Mouse (Mus musculus) thymus, postnatal 4 days (tissue): Measurements from ENCODE around the gene Fbln2.

Experiments
- DNase-seq: peaks from one replicate; pipeline ENCODE4 v3.0.0; 2021

The Fbln2 gene

DNA sequence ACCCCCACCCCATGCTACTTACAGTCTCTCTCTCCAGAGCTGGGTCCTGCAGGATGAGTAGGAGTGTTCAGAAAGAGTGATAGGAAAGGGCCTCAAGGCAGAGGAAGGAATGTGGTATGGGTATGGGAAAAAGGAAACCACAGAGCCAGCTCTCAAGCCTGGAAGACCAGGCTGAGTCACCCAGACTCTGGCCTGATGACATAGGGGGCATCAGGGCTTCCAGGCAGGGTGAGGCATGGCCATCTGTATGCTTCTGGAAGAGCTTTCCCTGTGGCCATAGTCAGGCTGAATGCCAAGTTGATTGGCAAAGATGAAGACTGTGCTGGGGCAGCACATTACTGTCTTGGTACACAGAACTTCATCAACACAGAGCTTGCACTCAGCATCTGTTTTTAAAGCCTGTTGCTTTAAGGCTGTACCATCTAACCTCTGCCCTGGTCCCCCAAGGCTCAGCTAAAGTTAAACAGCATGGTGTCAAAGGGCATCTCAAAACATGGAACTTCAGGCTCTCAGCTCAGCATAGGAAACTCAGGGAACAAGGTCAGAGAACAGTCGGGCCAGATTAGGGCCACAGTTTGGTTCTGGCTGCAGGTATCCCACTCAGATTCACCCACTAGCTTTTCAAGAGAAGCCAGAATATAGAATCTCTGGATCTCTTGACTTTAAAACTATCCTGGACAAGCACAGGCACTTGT lies 19.3 kb upstream of the Fbln2 start:
- no peak for DNase-seq

DNA sequence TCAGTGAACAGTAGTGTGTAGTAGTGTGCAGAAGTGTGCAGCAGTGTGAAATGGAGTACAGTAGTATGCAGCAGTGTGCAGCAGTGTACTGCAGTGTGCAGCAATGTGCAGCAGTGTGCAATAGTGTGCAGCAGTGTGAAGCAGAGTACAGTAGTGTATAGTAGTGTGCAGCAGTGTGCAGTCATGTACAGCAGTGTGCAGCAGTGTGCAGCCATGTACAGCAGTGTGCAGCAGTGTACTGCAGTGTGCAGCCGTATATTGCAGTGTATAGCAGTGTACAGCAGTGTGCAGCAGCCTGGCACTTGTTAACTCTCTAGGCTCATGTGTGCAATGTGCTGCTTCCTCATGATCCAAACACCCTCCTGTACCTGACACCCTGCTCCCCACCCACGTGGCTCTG lies 13.8 kb upstream of the Fbln2 start:
- DNase-seq = no peak

DNA sequence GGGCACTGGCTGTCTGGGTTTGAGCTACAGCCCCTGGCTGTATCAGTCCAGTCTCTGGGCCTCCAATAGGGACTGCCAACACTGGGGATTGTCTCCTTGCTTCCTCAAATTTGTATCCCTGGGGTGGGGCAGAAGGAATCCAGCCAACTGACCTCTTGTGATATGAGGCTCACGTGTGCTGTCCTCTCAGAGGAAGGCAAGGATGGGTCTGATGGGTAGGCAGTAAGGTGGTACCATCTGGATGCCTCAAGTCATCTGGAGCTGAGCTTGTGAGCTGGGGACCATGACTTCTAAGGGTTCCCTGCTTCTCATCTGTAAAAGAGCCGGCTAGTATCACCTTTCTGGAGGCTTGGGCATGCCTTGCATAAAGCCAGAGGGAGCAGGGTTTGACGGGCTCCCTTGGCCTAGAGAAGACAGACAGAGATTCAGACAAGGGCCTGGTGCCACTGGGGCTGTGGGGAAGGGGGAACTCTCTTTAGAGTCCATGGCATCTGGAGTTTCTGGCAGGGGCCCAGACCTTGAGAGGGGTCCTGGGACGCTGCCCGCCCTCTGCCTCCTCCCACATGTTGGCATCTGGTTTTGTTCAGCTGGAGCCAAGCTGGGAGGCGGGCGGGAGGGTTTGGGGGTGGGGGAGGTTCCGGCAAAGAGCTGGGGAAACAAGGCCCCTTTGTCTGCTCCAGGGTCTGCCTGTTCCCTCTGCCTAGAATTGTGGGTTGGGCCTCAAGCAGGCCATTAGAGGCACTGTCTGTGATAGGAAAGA lies 11.6 kb upstream of the Fbln2 start:
- no peak for DNase-seq

DNA sequence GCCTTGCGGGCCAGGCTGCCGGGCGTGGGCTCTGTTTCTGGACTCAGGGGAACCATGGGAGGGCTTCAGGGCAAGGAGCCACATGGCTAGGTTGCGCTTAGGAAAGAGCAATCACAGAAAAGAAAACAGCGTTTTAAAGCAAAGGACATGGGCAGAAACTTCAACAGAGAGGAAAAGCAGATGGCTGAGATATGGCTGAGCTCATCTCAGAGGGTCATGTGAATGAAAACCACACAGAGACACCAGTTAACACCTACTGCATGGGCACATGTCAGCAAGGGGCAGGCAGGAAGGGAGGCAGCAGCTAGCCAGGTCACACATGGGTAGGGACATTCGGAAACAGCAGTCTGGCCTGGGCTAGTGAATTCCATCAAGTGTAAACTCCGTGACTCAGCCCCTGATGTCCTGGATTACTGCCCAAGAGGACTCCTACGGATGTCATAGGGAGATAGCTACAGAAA lies 10.3 kb upstream of the Fbln2 start:
- no peak for DNase-seq

DNA sequence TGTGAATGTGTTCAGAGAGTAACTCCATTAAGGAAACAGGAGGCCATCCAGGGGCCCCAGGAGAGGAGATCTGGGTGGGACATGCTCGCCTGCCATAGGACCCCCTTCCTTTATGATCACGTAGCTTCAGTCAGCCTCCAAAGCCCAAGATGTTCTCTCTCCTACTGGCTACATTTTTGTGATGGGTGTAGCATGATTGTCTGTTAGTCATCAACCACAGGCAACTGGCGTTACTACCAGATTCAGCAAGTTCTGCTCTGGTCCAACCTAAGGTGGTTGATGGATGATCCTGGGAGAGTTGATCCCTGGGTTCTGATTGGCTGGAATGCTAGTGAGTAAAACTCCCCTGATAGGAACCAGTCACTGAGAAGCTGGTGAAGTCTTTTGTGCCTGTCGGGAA lies 9.7 kb upstream of the Fbln2 start:
- no peak for DNase-seq

DNA sequence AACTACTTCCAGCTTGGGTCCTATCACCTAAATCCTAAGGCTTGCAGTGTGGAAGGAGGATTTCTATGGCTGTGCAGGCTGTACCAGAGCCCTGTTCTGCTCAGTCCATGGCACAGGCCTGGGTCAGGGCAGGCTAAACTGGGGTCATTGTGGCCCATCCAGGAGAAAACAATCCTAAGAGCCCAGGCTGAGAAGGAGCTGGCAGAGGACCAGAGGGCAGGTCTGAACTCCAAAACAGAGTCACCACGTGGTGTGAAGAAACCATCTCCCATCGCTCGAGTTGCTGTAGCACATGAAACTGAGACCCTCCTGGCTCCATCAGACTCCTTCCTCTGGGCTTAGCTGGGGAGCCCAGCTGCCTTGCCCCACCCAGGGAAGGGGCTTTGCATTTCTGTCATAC lies 6.9 kb upstream of the Fbln2 start:
- no peak for DNase-seq

DNA sequence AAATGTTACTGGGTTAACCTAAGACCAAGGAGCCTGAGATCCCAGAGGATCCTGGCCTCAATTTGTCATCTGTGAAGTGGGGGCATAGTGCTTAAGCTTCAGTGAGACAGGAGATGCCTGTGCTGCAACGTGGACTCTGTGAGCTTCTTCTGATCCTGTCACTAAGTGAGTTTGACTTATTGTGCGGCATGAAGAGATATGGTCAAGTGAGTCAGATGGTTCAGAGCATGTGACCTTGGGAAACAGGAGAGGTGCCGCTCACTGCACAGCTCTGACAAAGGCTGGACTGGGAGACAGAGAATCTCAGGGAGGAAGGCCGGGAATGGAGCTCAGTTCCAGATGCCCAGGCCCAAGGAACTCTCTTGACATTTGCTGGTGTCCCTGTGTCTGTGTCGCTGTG lies 6.5 kb upstream of the Fbln2 start:
- DNase-seq = no peak

DNA sequence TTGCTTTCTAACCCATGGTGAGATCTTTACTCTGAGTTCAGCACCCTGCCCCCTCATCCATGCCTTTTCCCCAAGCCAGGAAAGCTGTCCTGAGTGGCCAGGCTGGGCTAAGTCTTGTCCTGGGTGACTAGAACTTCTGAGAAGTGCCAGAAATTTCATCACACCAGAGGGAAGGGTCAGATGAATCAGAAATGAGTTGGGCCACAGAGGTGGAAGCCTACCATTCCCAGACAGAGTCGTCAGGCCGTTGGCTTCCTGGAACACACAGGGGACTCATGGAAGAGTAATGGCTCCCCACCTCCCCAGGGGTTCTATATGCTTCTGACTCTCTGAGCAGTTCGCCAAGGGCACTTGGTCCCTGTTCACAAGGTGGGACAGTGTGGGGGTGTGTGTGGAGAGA lies 4.8 kb upstream of the Fbln2 start:
- DNase-seq = no peak

DNA sequence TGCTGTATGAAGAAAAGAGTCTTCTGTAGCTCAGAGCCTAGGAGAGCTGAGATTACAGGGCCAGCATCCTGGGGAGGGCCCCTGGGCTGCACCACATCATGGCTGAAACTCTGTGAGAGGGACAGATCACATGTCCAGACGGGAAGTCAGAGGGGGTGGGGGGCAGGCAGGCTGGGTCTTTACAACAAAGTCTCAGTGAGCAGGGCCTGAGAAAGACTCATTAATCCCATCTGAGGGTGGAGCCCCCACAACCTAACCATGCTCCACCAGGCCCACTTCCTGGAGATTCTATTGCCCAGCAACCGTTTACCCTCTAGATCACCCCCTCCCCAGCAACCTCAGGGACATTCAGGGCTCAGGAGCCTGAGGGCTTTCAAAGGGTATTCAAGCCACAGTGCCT lies 2.5 kb upstream of the Fbln2 start:
- no peak for DNase-seq

DNA sequence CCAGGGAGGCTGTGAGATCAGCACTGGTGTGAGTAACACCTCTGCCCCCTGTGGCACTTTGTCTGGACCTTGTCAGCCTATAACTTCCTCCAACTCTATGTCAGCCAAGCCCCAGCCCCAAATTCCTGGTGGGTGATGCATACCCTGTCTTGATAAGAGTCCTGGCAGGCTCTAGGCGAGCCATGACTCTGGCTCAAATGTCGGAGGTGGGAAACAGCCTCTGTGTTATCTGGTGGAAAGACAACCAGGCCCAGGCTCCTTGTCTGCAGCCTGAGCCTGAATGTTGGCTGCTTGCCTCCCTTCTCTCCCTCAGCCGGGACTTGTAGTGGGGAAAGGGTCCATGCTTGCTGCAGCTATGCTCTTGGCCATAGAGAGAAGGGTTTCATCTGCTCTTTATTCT lies 1.4 kb upstream of the Fbln2 start:
- no peak for DNase-seq

DNA sequence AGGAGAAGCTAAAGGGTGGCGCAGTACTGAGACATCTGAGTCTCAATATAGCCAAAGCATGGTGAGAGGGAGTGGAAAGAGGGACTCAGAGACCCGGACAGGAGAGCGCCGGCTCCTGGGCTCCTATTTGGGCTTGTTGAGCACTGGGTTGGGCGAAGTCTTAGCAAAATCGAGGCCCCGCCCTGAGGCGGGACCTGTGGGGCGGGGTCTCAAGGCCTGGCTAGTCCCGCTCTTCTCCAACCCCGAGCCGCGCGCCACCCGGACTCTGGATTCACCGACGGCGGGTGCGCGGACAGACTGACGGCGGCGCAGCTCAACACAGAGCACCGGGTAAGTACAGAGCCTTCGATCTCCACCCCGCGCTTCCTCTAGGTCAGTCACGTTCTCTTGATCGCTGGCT lies 316 bp downstream of the Fbln2 start:
- peak; percentile 56 for DNase-seq

DNA sequence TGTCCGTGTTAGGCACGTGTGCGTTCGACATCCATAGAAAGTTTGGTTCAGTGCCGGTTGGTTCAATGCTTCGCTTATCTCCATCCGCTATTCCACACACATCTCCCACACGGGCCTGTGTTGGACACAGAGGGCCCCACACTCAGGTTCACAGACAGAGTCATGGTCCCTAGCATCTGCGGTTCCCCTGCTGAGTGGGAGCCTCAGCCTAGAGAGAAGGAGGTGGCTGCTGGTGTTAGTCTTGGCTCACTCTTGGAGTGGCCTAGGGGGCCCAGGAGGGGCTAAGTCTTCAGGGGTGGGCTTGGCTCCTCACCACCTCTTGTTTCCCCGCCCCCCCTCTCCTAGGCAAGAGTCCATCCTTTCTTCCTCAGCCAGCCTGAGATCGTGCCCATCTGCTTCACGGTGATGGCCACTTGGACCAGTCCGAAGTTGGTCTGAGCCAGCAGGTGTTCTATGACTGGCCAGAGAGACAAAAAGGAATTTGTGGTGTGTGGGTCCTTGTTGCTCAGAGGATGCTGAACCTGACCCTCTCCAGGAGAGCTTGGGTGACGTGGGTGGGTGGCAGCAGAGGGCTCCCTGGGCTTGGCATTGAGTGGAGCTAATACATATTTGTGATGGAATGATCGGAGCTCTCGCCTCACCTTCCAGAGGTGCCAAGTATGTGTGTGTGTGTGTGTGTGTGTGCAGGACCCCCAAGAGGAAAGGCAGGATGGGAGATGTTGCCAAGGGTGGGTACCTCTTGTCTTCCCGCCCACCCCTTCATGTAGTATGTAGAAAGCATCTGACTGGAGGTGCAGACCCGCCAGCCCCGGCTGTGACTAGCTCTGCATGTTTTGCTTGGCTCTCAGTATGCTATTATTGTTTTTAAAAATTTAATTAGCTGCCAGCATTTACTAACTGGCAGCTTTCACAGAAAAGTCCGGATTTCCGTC lies 1.3 kb downstream of the Fbln2 start:
- no peak for DNase-seq

DNA sequence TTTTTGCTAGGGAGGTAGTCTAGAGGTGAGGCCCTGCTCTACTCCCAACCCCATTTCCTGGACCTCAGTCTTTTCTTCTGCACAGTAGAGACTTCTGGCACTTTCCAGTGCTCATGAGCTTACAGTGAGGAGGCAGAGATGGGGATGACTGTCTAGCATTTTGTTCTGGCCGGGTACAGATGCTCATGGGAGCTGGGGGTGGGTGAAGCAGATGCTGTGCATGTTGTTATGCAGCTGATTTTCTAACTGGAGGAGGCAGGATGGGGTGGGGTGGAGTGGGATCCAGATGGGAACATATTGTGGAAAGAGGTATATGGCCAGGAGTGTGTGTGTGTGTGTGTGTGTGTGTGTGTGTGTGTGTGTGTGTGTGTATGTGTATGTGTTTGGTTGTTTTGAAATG lies 3.2 kb downstream of the Fbln2 start:
- DNase-seq = no peak

DNA sequence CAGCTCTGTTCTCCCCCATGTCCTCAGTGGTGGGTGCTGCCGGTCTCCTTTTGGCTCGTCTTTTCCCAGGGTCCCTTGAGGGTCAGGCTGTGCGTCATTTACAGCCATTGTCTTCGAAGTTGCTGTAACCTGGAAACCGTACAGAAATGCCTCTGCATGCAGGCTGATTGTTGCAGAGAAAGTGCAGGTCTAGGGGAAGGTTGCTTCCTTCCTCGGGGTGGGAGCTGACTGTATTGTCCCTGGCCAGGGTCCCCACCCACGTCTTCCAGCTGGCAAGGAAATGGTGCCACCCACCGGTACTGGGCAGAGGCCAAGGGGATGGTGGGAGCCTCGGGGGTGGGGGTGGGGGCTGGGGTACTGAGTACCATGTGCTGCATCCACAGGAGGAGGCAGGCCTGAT lies 6.2 kb downstream of the Fbln2 start:
- DNase-seq = no peak

DNA sequence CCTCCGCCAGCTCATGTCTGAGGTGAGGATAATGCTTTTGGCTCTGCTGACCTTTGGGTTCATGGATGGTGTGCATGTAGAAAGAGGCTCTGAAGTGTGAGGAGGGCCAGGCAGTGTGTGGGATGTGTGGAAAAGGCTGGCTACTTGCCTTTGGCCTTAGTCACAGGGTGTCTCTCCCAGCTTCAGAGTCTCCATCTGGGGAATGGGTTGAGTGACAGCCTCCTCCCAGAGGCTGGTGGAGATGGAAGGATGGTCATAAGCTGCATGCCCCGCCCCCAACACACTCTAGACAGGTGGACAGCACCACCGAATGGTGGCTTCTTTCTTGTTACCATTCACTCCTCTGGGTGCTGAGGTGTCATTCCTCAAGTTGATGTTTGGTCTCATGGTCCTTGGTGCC lies 6.6 kb downstream of the Fbln2 start:
- no peak for DNase-seq

DNA sequence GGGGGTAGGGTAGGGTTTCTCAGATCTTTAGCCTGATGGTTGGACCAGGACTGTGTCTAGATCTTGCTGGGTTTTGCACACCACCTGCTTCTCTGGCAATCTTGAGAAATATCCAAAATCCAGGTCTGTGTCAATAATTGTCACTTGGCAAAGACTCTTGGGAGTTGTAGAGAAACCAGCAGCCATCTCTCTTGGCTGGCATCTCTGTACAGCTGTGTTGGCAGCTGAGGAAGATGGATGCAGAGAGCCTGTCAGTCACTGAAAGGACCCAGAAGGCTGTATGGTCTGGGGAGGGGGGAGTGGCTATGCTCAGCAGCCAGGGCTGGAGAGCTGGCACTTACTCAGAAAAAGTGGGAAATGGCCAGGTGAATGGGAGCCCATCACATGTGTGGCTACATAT lies 7.8 kb downstream of the Fbln2 start:
- DNase-seq = no peak

DNA sequence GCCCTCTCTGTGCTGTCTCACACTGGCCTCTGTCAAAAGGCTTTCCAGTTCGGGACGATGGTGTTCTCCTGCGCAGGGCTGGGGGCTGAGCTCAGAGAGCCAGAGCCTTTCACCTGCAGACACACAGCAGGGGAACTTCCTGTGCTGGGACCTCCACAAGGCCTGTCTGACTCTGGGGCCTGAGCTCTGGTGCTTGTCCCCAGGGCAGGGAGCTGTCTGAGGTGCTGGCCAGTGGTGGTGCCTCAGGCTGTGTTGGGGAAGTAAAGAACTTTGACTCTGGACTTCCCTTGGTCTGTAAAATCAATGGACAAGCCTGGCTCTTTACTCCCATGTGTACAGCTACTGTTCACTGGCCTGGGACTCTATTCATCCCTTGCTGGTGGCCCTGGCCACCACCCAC lies 8.8 kb downstream of the Fbln2 start:
- peak; percentile 42 for DNase-seq

DNA sequence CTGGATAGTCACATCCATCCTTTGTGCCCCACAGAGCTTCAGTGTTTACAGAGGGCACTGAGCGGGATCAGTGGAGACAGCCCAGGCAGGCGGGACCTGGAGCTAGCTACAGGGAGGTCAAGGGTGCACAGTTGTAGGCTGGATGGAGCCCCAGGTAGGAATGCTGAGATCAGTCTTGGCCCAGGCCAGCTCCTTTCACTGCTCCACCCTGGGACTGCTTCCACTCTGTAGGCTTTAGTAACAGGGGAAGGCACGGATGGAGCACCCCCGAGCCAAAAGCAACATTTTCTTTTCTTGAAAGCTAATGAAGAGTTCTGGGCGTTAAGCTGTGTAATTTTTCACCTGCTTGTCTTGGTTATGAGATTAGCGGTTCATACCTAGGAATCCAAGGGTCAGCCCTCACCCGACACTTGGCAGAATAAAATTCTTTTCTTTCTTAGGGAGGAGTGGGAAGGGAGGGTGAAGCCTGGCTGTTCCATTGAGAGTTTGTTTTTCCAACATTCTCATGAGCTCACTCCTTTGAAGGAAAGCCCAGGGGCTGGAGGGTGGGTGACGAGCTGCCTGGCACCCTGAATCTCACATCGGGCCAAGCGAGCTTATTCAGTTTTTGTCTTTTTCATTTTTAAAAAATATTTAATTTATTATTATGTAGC lies 10.6 kb downstream of the Fbln2 start:
- DNase-seq = no peak

DNA sequence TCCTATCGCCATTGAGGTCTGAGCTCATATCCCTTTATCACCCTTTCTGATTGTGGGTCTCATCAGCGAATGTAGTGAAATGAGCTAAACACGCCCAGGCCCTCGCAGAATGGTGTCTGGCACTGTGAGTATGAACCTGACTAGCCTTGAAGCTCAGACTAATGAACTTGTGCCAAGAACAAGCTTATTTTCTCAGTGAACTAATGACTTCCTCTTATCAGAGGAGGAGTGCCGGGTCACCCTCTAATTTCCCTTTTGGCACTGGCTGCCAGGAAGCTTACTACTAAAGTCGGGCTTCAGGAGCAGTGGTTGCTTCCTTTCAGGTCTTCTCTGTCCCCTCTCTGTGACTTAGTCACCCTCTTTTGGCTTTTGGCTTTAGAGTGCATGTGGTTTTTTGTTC lies 12.7 kb downstream of the Fbln2 start:
- DNase-seq = no peak

DNA sequence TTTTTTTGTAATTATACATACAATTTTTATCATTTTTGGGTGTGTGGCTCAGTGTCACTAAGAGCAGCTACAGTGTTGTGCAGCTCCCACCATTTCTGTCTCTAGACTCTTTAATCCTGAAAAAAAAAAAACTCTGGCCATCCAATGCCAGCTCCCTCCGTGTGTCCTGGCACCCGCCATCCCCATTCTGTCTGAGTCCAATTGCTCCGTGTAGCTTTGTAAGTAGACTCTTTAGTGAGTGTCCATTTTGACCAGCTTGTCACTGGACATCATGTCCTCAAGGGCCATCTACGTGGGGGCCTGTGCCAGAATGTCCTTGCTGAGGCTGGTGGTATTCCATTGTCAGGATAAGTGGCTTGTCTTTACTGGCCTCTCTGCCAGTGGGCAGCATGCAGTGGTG lies 13.1 kb downstream of the Fbln2 start:
- DNase-seq = no peak

DNA sequence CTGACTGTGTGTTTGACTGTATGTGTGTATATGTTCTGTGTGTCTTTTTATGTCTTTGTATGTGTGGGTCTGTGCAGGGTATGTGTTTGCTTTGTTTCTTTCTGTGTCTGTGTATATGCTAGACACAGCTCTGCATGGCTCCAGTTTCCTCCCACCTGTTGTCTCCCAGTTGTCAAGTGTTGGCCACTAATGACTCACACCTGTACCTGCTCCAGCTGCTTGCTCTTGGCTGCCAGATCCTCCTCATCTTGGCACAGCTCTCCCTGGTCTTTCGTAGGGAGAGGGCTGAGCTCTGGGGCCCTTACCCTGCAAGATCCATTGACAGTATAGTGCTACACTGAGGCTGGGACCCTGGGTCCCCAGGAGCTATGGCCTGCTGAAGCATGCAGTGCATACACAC lies 13.8 kb downstream of the Fbln2 start:
- no peak for DNase-seq

DNA sequence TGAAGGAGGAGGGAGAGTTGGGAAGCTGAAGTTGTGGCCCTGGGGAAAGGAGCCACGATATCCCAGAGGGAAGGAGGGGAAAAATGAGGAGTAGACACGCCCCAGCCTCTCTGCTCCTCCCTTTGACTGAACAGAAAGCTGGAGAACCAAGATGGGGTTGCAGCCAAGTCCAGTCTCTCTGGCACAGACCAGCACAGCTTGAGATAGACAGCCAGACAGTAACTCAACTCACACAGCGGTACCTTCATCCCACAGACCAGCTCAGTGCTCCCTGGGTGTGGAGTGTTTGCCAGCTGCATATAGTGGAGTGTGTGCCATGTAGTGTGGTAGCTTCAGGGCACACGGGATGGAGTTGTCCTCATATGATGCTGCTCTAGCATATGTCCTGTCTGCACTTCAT lies 16.7 kb downstream of the Fbln2 start:
- DNase-seq = no peak

DNA sequence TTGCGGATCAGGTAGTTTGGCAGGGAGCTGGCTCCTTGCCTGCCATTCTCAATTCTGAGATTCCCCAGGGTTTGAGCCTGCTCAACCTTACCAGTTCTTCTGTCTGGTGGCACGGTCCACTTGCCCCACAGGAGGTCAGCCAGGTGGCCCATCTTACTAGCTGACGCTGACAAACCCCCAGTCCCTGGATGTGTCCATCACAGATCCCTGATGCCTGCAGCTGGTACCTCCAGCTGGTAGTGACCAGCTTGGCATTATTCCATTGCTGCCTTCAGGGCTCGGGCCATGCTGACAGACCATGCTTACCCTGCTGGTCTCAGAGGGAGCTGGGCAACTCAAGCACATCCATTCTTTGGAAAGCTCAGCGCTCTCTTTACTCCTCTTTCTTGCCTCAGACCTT lies 18.7 kb downstream of the Fbln2 start:
- DNase-seq = no peak
